Mouse (Mus musculus) T-helper 2 cell (primary cell): ENCODE results near the gene Rhbdd2.

ENCODE experiments used
- in situ Hi-C: fragments of 300-600 bp; cut with MboI, MseI; formaldehyde crosslinking; loops from one replicate; pipeline ENCODE4 v1.15.1; 2025; ENCODE audit warnings: high pct_unique_total_duplicates

Rhbdd2 gene

DNA sequence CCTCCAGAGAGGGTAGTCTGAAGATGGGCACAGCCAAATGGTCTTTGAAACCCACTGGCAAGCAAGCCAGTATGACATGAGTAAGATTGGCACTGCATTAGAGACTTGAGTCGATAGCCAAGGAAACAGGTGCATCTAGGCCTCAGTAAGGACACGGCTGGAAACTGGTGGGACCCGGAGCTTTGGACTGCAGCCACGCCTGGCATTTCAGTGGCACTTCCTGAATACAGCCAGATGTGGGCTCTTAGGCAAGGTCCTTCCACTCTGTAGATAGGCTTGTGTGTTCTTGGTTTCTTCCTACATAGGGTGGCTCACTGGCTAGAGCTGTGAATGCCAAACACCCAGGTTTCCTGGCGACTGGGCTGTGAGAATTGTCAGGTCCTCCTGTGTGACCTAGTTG, 12.9 kb downstream of the Rhbdd2 start:
- in situ Hi-C loops: no loop called here

DNA sequence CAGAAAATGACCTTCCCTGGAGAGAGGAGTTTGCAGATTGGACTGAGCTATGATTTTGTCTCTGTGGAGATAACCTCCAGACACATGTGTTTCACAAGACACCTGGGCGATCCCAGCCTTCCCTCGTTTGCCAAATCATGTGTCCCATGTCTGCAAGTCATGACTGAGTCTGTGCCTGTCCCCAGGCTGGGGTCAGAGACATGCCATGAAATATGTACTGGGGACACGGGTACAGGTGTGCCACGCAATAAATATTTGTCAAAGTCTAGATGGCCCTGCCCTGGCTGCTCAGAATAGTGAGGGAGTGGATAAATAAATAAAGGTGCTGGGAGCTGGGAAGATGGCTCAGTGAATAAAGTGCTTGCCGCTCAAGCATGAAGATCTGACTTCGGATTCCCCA, 13.6 kb downstream of the Rhbdd2 start:
- in situ Hi-C loops: no loop called here

DNA sequence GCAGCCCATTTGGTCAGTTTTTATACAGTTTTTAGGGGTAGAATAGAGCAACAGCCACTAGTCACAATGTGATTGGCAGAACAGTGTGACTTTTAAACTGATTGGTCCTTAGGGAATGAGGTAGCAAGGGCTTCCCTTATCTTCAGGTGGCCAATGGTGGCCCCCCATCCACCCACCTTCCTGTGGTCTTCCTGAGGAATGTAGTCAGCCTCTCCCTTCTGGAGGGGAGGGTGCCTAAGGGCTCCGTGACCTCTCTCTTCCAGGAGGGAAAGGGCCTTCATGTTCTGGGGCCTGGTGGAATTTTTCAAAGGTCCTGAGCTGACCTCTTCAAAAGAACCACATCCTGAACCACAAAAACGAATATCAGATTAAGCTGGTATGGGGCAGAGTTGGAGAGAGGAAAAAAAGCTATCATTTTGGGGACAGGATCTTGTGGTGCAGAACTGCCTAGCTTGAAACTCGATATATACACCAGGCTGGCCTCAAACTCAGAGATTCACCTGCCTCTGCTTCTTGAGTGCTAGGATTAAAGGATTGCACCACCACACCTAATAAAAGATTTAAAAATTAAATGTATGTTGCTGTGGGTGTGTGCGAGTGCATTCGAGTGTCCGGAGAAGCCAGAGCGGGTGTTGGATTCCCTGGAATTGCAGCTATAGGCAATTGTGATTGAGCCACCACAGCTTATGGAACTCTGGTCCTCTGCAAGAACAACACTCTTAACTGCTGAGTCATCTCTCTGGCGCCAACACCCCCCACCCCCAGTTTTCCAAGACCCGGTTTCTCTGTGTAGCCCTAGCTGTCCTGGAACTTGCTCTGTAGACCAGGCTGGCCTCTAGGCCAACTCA, 16.3 kb downstream of the Rhbdd2 start:
- in situ Hi-C loops: no loop called here

DNA sequence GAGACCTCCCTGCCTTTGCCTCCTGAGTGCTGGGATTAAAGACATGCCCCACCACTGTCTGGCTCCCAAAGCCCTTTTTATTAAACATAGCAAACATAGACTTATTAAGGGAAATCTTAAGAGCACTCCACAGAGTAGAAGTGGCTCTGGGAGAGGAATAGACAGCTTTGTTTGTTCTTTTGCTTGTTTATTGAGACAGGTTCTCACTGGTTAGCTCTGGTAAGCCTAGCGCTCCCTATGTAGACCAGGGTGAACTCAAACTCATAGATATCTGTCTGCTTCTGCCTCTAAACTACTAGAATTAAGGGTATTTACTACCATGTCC, 16.9 kb downstream of the Rhbdd2 start:
- in situ Hi-C loops: no loop called here

DNA sequence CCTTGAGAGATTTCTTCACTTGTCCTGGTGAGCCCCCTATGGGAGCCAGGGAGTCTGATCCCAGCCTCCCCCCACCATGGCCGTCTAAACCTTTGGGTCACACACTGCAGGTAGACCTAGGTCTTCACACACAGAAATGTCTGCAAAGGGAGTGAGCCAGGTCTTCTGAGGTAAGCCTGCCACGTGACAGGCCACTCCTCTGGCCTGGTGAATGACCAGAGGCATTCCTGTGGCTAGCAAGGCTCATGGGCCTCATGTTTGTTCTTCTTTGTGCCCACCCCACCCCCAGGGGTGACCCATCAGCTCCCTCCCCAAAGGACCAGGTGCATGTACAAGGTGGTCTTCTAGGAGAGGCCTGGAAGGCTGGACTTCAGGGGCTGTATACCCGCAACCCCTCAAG, 19.1 kb downstream of the Rhbdd2 start:
- in situ Hi-C loops: no loop called here

DNA sequence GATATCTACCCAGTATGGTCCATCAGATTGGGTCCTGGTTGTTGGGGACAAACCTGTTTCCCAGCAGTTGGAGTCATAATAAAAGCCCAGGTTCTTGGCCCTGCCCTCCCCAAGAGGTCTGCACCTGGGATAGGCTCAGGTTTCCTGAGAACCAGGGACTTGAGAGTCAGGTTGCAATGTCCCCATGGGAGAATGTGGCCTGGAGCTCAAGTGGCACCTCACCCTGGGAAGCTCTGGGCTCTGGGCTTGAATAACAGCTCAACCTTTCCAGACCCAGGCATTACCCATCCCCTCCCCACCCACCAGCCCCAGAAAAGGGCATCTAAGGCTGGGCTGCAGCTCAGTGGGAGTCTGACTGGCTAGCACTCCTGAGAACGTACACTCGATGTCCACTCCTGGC, 20.8 kb downstream of the Rhbdd2 start:
- in situ Hi-C loops: no loop called here

DNA sequence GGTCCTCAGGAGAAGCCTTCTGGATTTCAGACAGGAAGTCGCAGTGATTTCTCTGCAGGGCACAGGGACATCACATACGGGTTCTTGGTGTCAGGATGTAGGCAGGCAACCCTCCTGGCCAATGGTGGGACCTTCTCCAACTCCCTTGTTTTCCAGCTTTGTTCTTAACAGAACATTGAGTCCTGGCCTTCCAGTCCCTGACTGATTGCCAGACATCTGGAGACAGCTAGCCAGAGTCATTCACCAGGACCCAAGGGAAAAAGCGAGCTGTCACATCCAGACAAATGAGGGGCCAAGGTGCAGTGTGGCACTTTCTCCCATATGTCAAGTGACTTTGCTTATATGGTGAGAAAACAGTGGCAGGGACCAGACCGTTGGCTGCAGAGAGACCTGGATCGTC, 23.6 kb downstream of the Rhbdd2 start:
- in situ Hi-C loops: no loop called here

DNA sequence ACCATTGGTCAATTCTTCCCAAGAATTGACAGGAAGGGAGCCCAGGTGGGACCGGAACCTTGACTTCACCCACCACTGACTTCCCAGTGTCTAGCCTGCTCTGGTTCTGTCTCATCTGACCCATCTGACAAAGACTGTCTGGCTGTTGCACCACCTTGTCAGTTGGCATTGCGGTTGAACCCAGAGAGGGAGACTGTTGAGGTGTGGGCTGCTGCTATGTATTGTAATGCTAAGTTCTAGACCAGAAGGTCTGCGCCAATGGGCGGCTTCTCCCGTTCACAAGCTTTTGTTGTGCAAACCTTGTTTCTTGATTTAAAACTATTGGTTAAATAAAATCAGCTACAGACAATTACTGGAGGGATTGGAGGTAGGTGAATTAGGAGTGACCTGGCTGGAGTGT, 24.7 kb downstream of the Rhbdd2 start:
- in situ Hi-C loops: no loop called here

DNA sequence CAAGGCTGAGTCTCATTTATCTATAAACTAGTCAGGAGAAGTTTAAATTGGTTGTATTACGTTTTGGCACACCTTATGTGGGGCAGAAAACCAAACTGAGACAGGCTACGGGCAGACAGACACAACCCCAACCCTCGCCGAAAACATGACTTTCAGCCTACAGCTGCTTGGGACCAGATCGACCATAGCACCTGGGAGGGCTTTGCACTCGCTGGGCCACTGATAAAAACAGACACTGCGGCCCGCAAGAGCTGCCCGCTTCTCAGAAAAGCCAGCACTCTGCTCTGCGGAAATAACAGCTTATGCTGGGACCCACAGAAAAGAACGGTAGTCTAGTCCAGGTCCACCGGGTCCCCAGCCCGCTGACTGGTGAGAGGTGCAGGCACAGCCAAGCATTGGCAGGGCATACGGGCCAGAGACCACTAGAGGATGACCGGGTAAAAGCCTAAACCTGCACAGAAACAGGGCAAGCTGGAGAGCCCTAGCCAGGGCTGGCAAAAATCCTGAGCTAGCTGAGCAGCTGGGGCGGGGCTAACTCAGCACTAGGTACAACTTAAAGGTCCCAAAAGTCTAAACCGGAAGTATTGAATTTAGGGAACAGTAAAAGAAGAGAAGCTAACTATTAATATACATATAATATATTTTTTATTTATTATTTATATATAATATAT, 25.4 kb downstream of the Rhbdd2 start:
- in situ Hi-C loops: no loop called here

DNA sequence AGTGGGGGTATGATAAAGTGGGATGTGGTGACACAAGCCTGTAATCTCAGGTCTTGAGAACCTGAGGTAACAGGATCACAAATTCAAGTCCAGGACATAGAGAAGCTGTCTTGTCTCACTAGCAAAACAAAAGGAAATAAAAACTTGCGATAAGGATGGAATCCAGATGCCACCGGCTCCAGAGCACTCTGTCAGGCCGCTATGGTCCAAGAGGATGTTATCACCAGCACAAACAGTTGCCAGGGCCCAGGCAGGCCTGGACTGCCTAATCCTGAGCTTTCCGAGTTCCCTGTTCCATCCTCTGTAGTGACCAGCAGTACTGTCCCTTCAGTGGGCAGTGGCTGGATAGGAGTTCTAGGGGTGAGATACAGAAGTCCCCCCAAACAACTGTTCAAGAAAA, 27.5 kb downstream of the Rhbdd2 start:
- in situ Hi-C loops: no loop called here

DNA sequence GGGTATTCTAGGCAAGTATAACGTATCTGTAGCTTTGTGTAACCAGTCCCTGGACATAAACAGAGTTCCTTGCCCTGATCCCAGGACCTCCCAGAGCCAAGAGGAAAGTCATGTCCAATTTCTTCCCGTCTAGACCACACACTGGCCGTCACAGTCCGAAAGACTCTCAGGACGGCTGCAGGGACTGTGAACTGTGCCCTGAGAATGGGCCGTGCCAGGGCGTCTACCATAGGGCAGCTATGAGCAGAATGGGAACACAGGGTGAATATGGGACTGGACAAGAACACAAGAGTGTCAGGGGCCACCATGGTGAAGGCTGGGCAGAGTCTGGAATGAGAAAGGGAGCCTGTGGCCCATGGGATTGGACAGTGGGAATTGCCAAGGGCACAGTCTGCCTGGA, 28.1 kb downstream of the Rhbdd2 start:
- in situ Hi-C loops: no loop called here

DNA sequence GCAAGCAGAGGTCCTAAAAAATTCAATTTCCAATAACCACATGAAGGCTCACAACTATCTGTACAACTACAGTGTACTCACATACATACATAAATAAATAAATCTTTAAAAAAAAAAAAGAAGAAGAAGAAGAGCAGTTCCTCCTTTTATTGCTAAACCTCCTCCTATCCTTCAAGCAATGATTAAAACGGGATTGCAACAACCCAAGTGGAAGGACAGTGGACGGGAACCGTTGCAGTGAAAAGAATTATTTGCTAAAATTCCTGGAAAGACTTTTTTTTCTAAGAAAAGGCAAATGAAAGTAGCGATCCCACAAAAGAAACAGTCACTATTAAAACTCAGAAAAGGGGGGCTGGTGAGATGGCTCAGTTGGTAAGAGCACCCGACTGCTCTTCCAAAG, 34.5 kb downstream of the Rhbdd2 start:
- in situ Hi-C loops: no loop called here

DNA sequence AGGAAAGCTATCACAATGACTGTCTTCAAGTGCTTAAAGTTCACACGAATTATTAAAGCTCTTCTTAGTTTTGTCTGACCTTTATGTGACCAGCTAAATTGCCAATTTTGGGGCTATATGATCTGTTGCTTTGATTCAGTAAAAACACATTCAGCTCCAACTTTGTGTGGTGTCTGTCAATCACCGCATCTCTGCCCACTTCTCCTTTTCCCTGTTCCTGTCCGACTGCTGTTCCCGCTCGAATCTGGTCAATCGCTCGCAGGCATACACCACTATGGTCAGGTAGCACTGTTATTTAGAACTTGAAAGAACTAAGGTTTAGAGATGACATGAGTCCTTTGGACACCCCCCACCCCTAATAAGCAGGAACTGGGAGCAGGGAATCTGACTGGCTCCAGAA, 35.7 kb downstream of the Rhbdd2 start:
- in situ Hi-C loops: no loop called here

DNA sequence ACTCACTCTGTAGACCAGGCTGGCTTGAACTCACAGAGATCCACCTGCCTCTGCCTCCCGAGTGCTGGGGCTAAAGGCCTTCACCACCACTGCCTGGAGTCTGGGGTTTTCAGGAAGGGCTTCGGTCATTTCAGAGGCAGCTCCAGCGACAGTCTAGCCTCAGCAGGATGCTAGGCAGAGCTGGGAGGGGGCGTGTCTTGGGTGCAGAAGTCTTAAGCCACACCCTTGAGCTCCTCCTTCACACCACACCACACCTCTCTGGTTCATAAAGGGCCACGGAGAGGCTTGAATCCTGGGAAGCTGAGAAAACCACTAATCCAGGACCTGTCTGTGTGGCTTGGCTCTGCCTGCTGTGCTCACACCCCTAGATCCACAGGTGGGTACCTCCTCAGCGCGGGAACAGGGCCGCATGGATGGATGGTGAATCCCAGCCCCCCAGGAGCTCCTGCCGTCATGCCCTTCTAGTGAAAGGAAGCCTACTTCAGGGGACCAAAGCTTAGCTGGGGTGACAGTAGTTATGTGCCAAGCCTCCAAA, 37.4 kb downstream of the Rhbdd2 start, which contains the start of gene Por:
Por (plus strand) TSS at position 293 of the 535 bp plus-strand sequence.
- in situ Hi-C loops: no loop called here

DNA sequence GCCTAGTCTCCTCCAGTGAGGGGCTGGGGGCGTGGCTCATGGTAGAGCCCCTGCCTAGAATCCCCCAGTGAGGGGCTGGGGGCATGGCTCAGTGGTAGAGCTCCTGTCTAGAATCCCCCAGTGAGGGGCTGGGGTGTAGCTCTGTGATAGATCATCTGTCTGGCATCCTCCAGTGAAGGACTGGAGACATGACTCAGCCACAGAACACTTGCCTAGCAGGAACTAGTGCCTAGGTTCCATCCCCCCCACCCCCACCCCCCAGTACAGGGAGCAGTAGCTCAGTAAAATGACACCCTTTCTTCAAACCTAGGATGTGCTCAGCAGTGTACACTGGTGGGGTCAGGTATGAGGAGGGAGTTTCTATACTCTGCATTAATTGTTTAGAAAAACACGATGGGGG, 38.5 kb downstream of the Rhbdd2 start:
- in situ Hi-C loops: no loop called here

DNA sequence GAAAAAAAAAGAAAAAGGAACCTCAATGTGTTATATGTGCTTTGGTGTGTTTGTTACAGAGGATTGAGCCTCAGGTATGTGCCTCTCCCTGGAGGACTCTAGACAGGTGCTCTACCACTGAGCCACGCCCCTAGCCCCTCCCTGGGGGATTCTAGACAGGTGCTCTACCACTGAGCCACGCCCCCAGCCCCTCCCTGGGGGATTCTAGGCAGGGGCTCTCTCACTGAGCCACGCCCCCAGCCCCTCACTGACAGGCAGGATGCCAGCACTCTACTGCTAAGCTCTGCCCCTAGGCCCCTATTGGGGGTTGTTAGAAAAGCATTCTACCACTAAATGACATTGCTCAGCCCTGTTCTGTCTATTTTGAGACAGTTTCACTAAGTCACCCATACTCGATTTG, 40.1 kb downstream of the Rhbdd2 start:
- in situ Hi-C loops: no loop called here

DNA sequence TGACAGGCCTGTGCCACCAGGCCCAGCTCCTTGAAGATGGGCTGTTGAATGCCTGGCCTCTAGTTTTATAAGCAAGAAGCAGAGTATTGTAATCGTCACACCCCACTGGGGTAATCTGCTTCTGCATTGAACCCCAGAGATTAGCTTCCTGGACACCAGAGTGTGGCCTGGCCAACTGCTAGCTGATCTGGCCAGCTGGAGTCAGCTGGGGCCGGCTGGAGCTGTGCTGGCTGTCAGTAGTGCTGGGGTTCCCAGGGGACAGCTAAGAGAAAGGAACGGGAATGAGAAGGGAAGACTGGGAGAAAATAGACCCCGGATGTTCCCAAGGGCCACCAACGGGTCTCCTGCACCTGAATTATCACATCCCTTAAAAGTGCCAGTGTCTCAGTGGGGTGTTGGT, 40.6 kb downstream of the Rhbdd2 start:
- in situ Hi-C loops: no loop called here

DNA sequence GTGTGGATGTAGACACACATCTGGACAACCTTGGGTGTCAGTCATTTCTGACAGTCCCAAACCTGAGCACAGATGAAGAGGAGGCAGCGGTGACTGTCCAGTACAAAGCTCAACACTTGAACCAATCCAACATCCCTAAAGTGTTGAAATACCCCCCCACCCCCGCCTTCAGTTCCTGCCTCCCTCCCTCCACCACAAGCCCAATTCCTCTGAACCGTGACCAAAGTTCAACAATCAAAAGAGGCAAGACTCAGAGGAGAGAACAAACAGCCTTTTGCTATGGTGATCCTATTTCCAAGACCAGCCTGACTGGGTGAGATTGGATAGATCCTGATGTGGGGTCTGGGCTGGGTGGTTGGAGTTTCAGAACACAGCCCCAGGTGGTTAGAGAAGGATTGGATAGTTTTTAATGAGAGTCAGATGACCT, 41.9 kb downstream of the Rhbdd2 start:
- in situ Hi-C loops: no loop called here

DNA sequence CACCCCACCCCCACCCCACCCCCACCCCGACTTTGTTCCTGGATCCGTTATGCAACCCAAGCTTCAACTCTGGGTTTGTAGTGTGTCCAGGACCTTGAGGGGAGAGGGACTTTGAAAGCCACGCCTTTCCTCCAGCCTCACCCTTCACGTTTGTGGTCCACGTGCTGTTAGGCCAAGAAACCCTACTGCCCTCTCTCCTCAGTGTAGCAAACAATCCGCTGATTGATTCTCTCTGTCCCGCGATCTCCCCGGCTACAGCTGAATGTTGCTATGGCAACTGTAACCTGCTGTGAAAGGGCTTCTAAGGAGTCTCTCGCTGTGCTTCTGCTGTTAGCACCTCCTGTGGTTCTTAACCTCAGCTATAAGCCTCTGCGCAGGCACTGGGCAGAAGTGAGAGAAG, 42.4 kb downstream of the Rhbdd2 start:
- in situ Hi-C loops: loop anchor here (5.0 kb wide), 1 partner anchor 38 kb away; no protein-coding TSS in a partner anchor

DNA sequence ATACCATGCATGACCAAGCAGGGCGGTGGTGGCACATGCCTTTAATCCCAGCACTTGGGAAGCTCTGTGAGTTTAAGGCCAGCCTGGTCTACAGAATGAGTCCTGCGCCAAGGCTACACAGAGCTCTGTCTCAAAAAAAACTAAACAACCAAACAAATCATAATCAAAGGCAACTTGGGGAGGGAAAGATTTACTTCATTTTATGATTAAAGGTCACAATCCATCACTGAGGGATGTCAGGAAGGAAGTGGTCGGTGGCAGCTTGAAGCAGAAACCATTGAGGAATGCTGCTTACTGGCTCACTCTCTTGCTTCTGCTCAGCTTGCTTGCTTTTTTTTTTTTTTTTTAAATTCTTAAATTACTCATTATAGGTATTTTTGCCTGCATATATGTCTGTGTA, 44.3 kb downstream of the Rhbdd2 start:
- in situ Hi-C loops: loop anchor here (5.0 kb wide), 1 partner anchor 39 kb away; no protein-coding TSS in a partner anchor

DNA sequence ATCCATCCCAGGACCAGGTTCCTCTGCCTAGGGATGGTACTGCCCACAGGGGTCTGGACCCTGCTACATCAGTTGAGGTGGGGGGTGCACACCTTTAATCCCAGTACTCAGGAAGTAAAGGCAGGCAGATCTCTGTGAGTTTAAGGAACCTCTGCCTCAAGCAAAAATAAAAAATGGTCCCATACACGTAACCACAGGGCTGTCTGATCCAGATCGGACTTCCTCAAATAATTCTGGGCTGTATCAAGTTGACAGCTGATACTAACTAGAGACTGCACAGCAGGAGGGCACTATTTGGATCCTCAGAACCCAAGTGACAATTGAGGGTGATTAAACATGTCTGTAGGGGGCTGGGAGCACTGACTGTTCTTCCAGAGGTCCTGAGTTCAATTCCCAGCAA, 44.8 kb downstream of the Rhbdd2 start:
- in situ Hi-C loops: loop anchor here (5.0 kb wide), 1 partner anchor 40 kb away; no protein-coding TSS in a partner anchor

DNA sequence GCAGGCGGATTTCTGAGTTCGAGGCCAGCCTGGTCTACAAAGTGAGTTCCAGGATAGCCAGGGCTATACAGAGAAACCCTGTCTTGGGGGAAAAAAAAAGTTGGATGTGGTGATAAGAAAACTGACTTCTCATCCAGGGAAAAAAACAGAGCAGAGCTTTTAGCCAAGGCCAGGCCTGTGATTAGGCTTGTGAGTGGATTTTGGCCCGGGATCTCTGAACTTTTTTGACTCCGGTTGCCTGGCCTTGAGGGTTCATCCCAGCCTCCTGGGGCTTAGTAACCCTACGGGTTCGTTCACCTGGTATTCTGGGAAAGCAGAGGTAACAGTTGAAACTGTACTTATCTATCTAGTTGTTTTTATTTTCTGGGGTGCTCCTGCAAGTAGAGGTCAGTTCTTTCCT, 46.1 kb downstream of the Rhbdd2 start:
- in situ Hi-C loops: loop anchor here (5.0 kb wide), 1 partner anchor 41 kb away; no protein-coding TSS in a partner anchor
